Comparison of ENCODE assay signal across 9 mouse cellular contexts in genomic region chr11:94245955-94246788, GRCm38 (mm10). TPM values are rescaled to one million over a fixed set of nuclear protein-coding genes. Genes with fewer than 3 reads are reported as not detected.
DNase-seq lines count a peak whose midpoint lies in the region; ATAC-seq and TF ChIP-seq lines count a peak whose summit lies in the region.
"Had no signal": no experiment of that assay in that cellular context is flagged by ENCODE, and none has a peak within 500 bp of the region (broad histone marks: within the 10 kb centered on the region; RNA-seq: fewer than 3 reads in every experiment).

TSS of gene Wfikkn2 (minus strand) at chr11:94246005.

- H3K27me3 ChIP-seq in kidney, embryonic 16.5 days (ENCODE audit: insufficient read depth, low read length), result no peaks in the 10 kb centered on the region
- 0 out of 2 replicates have a peak, but pooled peaks cover 6% of the 10 kb centered on the region for H3K27me3 ChIP-seq in hindbrain, embryonic 12.5 days
- H3K27me3 ChIP-seq in myocyte (ENCODE audit: control insufficient read depth, insufficient read depth, insufficient read length), result no peaks in the 10 kb centered on the region
- H3K27me3 ChIP-seq in liver, embryonic 11.5 days (replicated peaks; ENCODE audit: control insufficient read depth, insufficient read depth, low read length), result peaks cover 12% of the 10 kb centered on the region

- H3K4me2 ChIP-seq in kidney, embryonic 16.5 days (replicated peaks; ENCODE audit: low read depth, low read length), result peak within 1 kb of the TSS; percentile 12; the same call in 1 of the 2 replicates
- H3K4me2 ChIP-seq in hindbrain, embryonic 12.5 days (replicated peaks), result peak within 1 kb of the TSS; percentile 14; the same call in 1 of the 2 replicates
- H3K4me2 ChIP-seq in myocyte (ENCODE audit: low read depth), result peak within 1 kb of the TSS; percentile 34
- no peak within 1 kb of the TSS for H3K4me2 ChIP-seq in liver, embryonic 11.5 days

- H3K4me1 ChIP-seq in kidney, embryonic 16.5 days (ENCODE audit: insufficient read depth, low read length), result peaks cover 31% of the 10 kb centered on the region
- peaks cover 54% of the 10 kb centered on the region for H3K4me1 ChIP-seq in hindbrain, embryonic 12.5 days
- peaks cover 7% of the 10 kb centered on the region for H3K4me1 ChIP-seq in liver, embryonic 11.5 days (replicated peaks; ENCODE audit: control insufficient read depth, insufficient read depth, low read length)

- no peak for DNase-seq in kidney, adult 9 months
- peak; percentile 54 for DNase-seq in embryo, embryonic 11.5 days (ENCODE audit: low read depth, low spot score)
- no peak for DNase-seq in yolk sac, embryonic 10.5 days (ENCODE audit: low spot score)
- DNase-seq in liver, embryonic 11.5 days (ENCODE audit: low spot score), result no peak
- DNase-seq in lung, postnatal 25 days (ENCODE audit: low spot score), result no peak
- DNase-seq: gastrocnemius, postnatal 36 days had no signal

- peak within 1 kb of the TSS; percentile 69; the same call in 1 of the 2 replicates for H3K27ac ChIP-seq in kidney, embryonic 16.5 days (ENCODE audit: low read length)
- H3K27ac ChIP-seq in hindbrain, embryonic 12.5 days, result peak within 1 kb of the TSS; percentile 79
- H3K27ac ChIP-seq in liver, embryonic 11.5 days (ENCODE audit: low read depth, low read length), result no peak within 1 kb of the TSS

- H3K79me2 ChIP-seq in myocyte (ENCODE audit: control insufficient read depth, insufficient read depth), result no peaks in the 10 kb centered on the region

- no peak for TF ChIP-seq POLR2A in myocyte (IDR thresholded peaks at IDR 0.05; ENCODE audit: insufficient read length, low read depth)

- WGBS in kidney, embryonic 16.5 days, result 39% methylated on average over 17 of the region's 17 CpGs
- 38% methylated on average over 15 of the region's 17 CpGs for WGBS in hindbrain, embryonic 12.5 days
- 69% methylated on average over 17 of the region's 17 CpGs for WGBS in liver, embryonic 11.5 days

- peak within 1 kb of the TSS; percentile 26; the same call in 1 of the 2 replicates for H3K9ac ChIP-seq in kidney, embryonic 16.5 days (replicated peaks; ENCODE audit: low read length)
- 0 out of 2 replicates have a peak within 1 kb of the TSS, but pooled peaks have one; percentile 2 for H3K9ac ChIP-seq in hindbrain, embryonic 12.5 days
- no peak within 1 kb of the TSS for H3K9ac ChIP-seq in liver, embryonic 11.5 days (ENCODE audit: low read depth, low read length)

- no peak within 1 kb of the TSS for H3ac ChIP-seq in myocyte (ENCODE audit: control insufficient read depth, insufficient read length)

- no peaks in the 10 kb centered on the region for H3K36me3 ChIP-seq in kidney, embryonic 16.5 days (ENCODE audit: insufficient read depth, low read length)
- H3K36me3 ChIP-seq in hindbrain, embryonic 12.5 days, result no peaks in the 10 kb centered on the region
- no peaks in the 10 kb centered on the region for H3K36me3 ChIP-seq in myocyte (ENCODE audit: control insufficient read depth, insufficient read depth)
- no peaks in the 10 kb centered on the region for H3K36me3 ChIP-seq in liver, embryonic 11.5 days (ENCODE audit: control insufficient read depth, insufficient read depth, low read length)

- peak; percentile 73 for ATAC-seq in kidney, embryonic 16.5 days (ENCODE audit: low FRiP score, low TSS enrichment)
- ATAC-seq in hindbrain, embryonic 12.5 days (ENCODE audit: low FRiP score), result peak; percentile 90
- no peak for ATAC-seq in liver, embryonic 11.5 days (replicated peaks; ENCODE audit: low FRiP score)

- H3K9me3 ChIP-seq in kidney, embryonic 16.5 days (ENCODE audit: low read length), result no peaks in the 10 kb centered on the region
- no peaks in the 10 kb centered on the region for H3K9me3 ChIP-seq in hindbrain, embryonic 12.5 days (replicated peaks)
- no peaks in the 10 kb centered on the region for H3K9me3 ChIP-seq in liver, embryonic 11.5 days (ENCODE audit: control insufficient read depth, low read length)

- H3K4me3 ChIP-seq in kidney, embryonic 16.5 days (ENCODE audit: low read length), result no peak within 1 kb of the TSS
- no peak within 1 kb of the TSS for H3K4me3 ChIP-seq in hindbrain, embryonic 12.5 days
- H3K4me3 ChIP-seq in myocyte, result no peak within 1 kb of the TSS
- H3K4me3 ChIP-seq in liver, embryonic 11.5 days (ENCODE audit: low read depth, low read length), result no peak within 1 kb of the TSS

TF ChIP-seq in myocyte, 11 proteins besides CTCF, POLR2A, EP300 and RAD21:
- TF ChIP-seq MAX (IDR thresholded peaks at IDR 0.05; ENCODE audit: low read depth), result no peak
- no peak for TF ChIP-seq POLR2AphosphoS2 (IDR thresholded peaks at IDR 0.05; ENCODE audit: insufficient read length, low read depth)
- no peak for TF ChIP-seq E2F4 (IDR thresholded peaks at IDR 0.05; ENCODE audit: insufficient read depth)
- TF ChIP-seq TCF12 (IDR thresholded peaks at IDR 0.05; ENCODE audit: insufficient read depth, poor library complexity, severe bottlenecking), result no peak
- peak in 1 of 3 experiments; percentile 14 for TF ChIP-seq MYOD1 (IDR thresholded peaks at IDR 0.05; ENCODE audit: control insufficient read depth in 1 of 3, insufficient read length in 2 of 3, low read depth in 2 of 3)
- TF ChIP-seq SRF (IDR thresholded peaks at IDR 0.05; ENCODE audit: control insufficient read depth, insufficient read length, low read depth), result no peak
- peak in 1 of 3 experiments; percentile 58 for TF ChIP-seq MYOG (IDR thresholded peaks at IDR 0.05; ENCODE audit: control insufficient read depth in 1 of 3, insufficient read depth in 1 of 3, insufficient read length in 2 of 3, low read depth in 2 of 3)
- peak; percentile 63 for TF ChIP-seq USF1 (IDR thresholded peaks at IDR 0.05; ENCODE audit: low read depth)

RNA-seq across cellular contexts. Expression of gene Wfikkn2, which starts in this region (rescaled TPM):
- 2.2 and 3.1 TPM in 2 replicates for polyA plus RNA-seq in kidney, embryonic 16.5 days (2015; fragmentation: Nextera tagmentation; extraction: Ambion mirVana)
- polyA plus RNA-seq in hindbrain, embryonic 12.5 days (2016; fragmentation: Nextera tagmentation; extraction: Ambion mirVana), result 6.8 and 9.1 TPM in 2 replicates
- 0.80 TPM for polyA plus RNA-seq in myocyte (2012; fragmentation: generic; extraction: Trizol)
- polyA plus RNA-seq in liver, embryonic 11.5 days (2014; fragmentation: Nextera tagmentation; extraction: Ambion mirVana), result 0.36 and 0.38 TPM in 2 replicates
